Mouse (Mus musculus) heart, embryonic 11.5 days (tissue): ENCODE results near the gene Dcaf12l1. TPM values are rescaled to one million over a fixed set of nuclear protein-coding genes. Genes with fewer than 3 reads are reported as not detected.
A peak's percentile ranks its signal among the peaks of the same experiment; 100 is the strongest.
"Not testable (repeated sequence)": the region's sequence is repeated elsewhere in the genome, so short reads cannot be mapped to it uniquely, and the experiment has no call there.

ENCODE experiments used
- ATAC-seq: fragments of 200-750 bp; cut with Nextera tagmentation; replicated peaks from 2 replicates; pipeline ENCODE4 v1.8.0; 2017; ENCODE audit warnings: moderate library complexity; ENCODE audit not compliant: insufficient number of reproducible peaks, low FRiP score, low TSS enrichment
- H3K27ac ChIP-seq: fragments of 300-500 bp; sonication (generic); 2 replicates; pipeline ENCODE4 v1.5.1; 2014; ENCODE audit warnings: mild to moderate bottlenecking, low read depth, low read length
- H3K27me3 ChIP-seq: fragments of 300-500 bp; sonication (generic); 2 replicates; pipeline ENCODE4 v1.6.1; 2014; ENCODE audit warnings: mild to moderate bottlenecking, low read length, mixed read lengths; ENCODE audit not compliant: control insufficient read depth, insufficient read depth
- H3K36me3 ChIP-seq: fragments of 300-500 bp; sonication (generic); 2 replicates; pipeline ENCODE4 v1.6.1; 2014; ENCODE audit warnings: mild to moderate bottlenecking, low read length, moderate library complexity, mixed read lengths; ENCODE audit not compliant: control insufficient read depth, insufficient read depth
- H3K4me1 ChIP-seq: fragments of 300-500 bp; sonication (generic); 2 replicates; pipeline ENCODE4 v1.6.1; 2014; ENCODE audit warnings: low read length; ENCODE audit not compliant: control insufficient read depth, insufficient read depth
- H3K4me2 ChIP-seq: fragments of 300-500 bp; sonication (generic); 2 replicates; pipeline ENCODE4 v1.6.1; 2014; ENCODE audit warnings: mild to moderate bottlenecking, moderate library complexity
- H3K4me3 ChIP-seq: fragments of 300-500 bp; sonication (generic); 2 replicates; pipeline ENCODE4 v1.5.1; 2014; ENCODE audit warnings: low read depth, low read length
- H3K9ac ChIP-seq: fragments of 300-500 bp; sonication (generic); 2 replicates; pipeline ENCODE4 v1.6.1; 2014; ENCODE audit warnings: mild to moderate bottlenecking, low read depth, low read length, moderate library complexity
- H3K9me3 ChIP-seq: fragments of 300-500 bp; sonication (generic); replicated peaks from 2 replicates; pipeline ENCODE4 v1.6.1; 2016; ENCODE audit warnings: low read length; ENCODE audit not compliant: control insufficient read depth
- WGBS: fragments of 180-500 bp; shearing (Covaris S2); extraction: QIAGEN DNeasy Blood & Tissue Kit; methylation state at CpG from one replicate; pipeline ENCODE4 v1.1.7; 2014; ENCODE audit not compliant: insufficient replicate concordance; 5-methylcytosine and 5-hydroxymethylcytosine counted together
- polyA plus RNA-seq: library from polyadenylated mRNA; unstranded; fragments of >200 nt; fragmentation: Nextera tagmentation; extraction: Ambion mirVana; gene quantifications from 2 replicates; pipeline ENCODE4 v1.2.1, GENCODE M21; 2014

The Dcaf12l1 gene
- 9.1 and 10.2 TPM in 2 replicates for polyA plus RNA-seq

GRCm38 (mm10) chrX:44789761-44790411 is at the start of gene Dcaf12l1:
Gene Dcaf12l1 (minus strand): TSS chrX:44790197.
- Histone ChIP-seq H3K27me3 (no peaks in the 10 kb centered on the region), H3K36me3 (no peaks in the 10 kb centered on the region), H3K9ac (peak within 1 kb of the TSS; percentile 79), H3K9me3 (no peaks in the 10 kb centered on the region), H3K4me2 (peak within 1 kb of the TSS; percentile 77), H3K27ac (no peak within 1 kb of the TSS), H3K4me3 (peak within 1 kb of the TSS; percentile 49), H3K4me1 (no peaks in the 10 kb centered on the region)
- 21% methylated on average over 46 of the region's 47 CpGs for WGBS
- peak; percentile 69 for ATAC-seq

GRCm38 (mm10) chrX:44809356-44809755 is 19.4 kb upstream of the Dcaf12l1 start:
- H3K27me3 ChIP-seq, ATAC-seq, H3K4me2 ChIP-seq, H3K9ac ChIP-seq, H3K4me3 ChIP-seq, H3K4me1 ChIP-seq, H3K9me3 ChIP-seq, H3K27ac ChIP-seq, H3K36me3 ChIP-seq: not testable (repeated sequence)
- WGBS = 54% methylated on average over 1 of the region's 1 CpGs

- Histone ChIP-seq H3K4me1 (no peaks in the 10 kb centered on the region), H3K9me3 (no peaks in the 10 kb centered on the region), H3K4me2 (peak overlapping the region; percentile 77), H3K36me3 (no peaks in the 10 kb centered on the region), H3K9ac (peak overlapping the region; percentile 79), H3K4me3 (peak overlapping the region; percentile 49), H3K27ac (no peak overlapping the region), H3K27me3 (no peaks in the 10 kb centered on the region)
- WGBS = 35% methylated on average over 33 of the region's 36 CpGs
- ATAC-seq = peak; percentile 31; the same call in 1 of the 2 replicates
Measured at GRCm38 (mm10) chrX:44789036-44789760, 799 bp downstream of the Dcaf12l1 start.
